Mouse (Mus musculus) hindbrain, embryonic 13.5 days (tissue): ENCODE data around the gene Zfp831. TPM values are rescaled to one million over a fixed set of nuclear protein-coding genes. Genes with fewer than 3 reads are reported as not detected.

Experiments used
- ATAC-seq: fragments of 200-750 bp; cut with Nextera tagmentation; 2 replicates; pipeline ENCODE4 v1.8.0; 2017; ENCODE audit warnings: moderate TSS enrichment; ENCODE audit not compliant: low FRiP score
- H3K27ac ChIP-seq: fragments of 300-500 bp; sonication (generic); 2 replicates; pipeline ENCODE4 v1.5.1; 2015; ENCODE audit warnings: inconsistent platforms, mild to moderate bottlenecking, moderate library complexity
- H3K27me3 ChIP-seq: fragments of 300-500 bp; sonication (generic); 2 replicates; pipeline ENCODE4 v1.6.1; 2015; ENCODE audit warnings: mild to moderate bottlenecking, inconsistent platforms
- H3K36me3 ChIP-seq: fragments of 300-500 bp; sonication (generic); 2 replicates; pipeline ENCODE4 v1.6.1; 2015; ENCODE audit warnings: mild to moderate bottlenecking, inconsistent platforms
- H3K4me1 ChIP-seq: fragments of 300-500 bp; sonication (generic); replicated peaks from 2 replicates; pipeline ENCODE4 v1.6.1; 2015; ENCODE audit warnings: inconsistent platforms
- H3K4me2 ChIP-seq: fragments of 300-500 bp; sonication (generic); 2 replicates; pipeline ENCODE4 v1.6.1; 2015; ENCODE audit warnings: inconsistent platforms, mild to moderate bottlenecking, moderate library complexity
- H3K4me3 ChIP-seq: fragments of 300-500 bp; sonication (generic); 2 replicates; pipeline ENCODE4 v1.5.1; 2015; ENCODE audit warnings: mild to moderate bottlenecking, inconsistent platforms
- H3K9ac ChIP-seq: fragments of 300-500 bp; sonication (generic); 2 replicates; pipeline ENCODE4 v1.6.1; 2015; ENCODE audit warnings: mild to moderate bottlenecking, inconsistent platforms
- H3K9me3 ChIP-seq: fragments of 300-500 bp; sonication (generic); 2 replicates; pipeline ENCODE4 v1.6.1; 2016; ENCODE audit warnings: inconsistent platforms
- WGBS: fragments of 180-500 bp; shearing (Covaris S2); methylation state at CpG from one replicate; pipeline ENCODE4 v1.1.7; 2015; 5-methylcytosine and 5-hydroxymethylcytosine counted together
- polyA plus RNA-seq: library from polyadenylated mRNA; unstranded; fragments of >200 nt; fragmentation: Nextera tagmentation; extraction: Ambion mirVana; gene quantifications from 2 replicates; pipeline ENCODE4 v1.2.1, GENCODE M21; 2015

Gene Zfp831
- polyA plus RNA-seq, 1 experiment from 2014 or later = not detected

DNA sequence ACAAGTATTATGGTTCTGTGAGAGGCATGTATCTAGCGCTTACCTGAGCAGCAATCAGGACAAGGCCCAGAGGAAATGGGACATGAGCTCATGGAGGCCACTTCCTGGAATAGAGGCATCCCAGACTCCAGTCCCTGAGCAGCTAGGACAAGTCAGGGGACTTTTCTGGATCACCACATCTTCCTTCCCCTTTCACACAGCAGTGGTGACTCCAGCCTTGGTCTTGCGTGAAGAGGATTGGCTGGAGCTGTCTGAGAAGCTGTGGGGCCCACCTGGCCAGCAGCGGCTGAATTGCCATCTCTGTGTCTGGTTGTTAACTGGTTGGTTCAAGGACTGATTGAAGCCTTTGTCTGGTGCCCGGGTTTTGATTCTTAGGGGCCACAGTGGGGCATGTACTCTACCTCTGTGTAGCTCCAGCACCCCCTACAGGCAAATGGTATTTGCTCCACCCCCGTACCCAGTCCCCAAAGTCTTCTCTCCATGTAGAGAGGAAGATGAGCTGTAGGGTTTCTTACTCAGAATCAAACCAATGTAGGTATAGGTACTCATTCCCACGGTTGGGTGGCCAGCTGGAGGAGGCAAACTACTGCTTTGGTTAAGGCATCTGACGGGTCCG, 15.0 kb downstream of the Zfp831 start:
- Histone ChIP-seq H3K36me3 (no peaks in the 10 kb centered on the region), H3K9me3 (no peaks in the 10 kb centered on the region), H3K27ac (no peak overlapping the region), H3K9ac (no peak overlapping the region), H3K4me3 (no peak overlapping the region), H3K4me1 (0 out of 2 replicates have a peak, but pooled peaks cover 12% of the 10 kb centered on the region), H3K27me3 (no peaks in the 10 kb centered on the region), H3K4me2 (no peak overlapping the region)
- 83% methylated on average over 8 of the region's 8 CpGs for WGBS
- no peak for ATAC-seq

DNA sequence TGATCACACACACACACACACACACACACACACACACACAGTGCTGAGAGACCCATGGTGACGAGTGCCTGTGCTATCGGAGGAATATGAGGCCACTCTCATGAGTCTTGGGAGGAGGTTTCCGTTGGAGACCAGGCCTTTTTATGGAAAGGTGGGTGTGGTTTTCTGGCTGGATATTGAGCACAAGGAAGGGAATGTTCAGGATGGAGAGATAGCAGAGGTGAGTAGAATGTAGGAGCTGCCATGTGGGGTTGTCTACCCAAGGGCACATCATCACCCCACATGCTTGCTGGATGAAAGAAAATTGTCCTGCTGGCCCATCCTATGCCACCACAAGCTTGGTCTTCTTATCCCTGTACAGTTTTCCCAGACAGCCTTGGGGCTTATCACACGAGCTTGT, 16.5 kb downstream of the Zfp831 start:
- ATAC-seq = no peak
- Histone ChIP-seq H3K36me3 (no peaks in the 10 kb centered on the region), H3K4me3 (no peak overlapping the region), H3K4me2 (no peak overlapping the region), H3K27me3 (no peaks in the 10 kb centered on the region), H3K27ac (no peak overlapping the region), H3K9me3 (no peaks in the 10 kb centered on the region), H3K9ac (no peak overlapping the region), H3K4me1 (0 out of 2 replicates have a peak, but pooled peaks cover 3% of the 10 kb centered on the region)
- WGBS = 87% methylated on average over 4 of the region's 4 CpGs

DNA sequence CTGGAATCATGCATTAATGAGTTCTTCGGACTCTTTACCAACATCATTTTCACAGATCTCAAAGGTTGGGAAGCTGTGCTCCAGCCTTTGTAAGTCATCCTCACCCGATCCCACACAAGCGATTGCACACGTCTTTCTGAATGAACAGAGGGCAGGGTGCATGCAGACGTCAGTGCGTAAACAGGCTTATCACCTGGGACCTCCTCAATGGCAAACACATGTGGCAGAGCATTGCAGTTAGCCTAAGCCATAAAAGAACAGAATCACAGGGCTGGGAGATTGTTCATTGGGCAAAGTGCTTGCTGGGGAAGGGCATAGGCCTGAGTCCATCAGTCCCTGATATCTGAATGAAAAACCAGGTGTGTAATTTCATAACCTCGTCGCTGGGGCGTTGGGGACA, 17.0 kb downstream of the Zfp831 start:
- H3K36me3 ChIP-seq = no peaks in the 10 kb centered on the region
- WGBS = 92% methylated on average over 9 of the region's 9 CpGs
- H3K4me3 ChIP-seq = no peak overlapping the region
- no peak overlapping the region for H3K9ac ChIP-seq
- no peaks in the 10 kb centered on the region for H3K9me3 ChIP-seq
- H3K27ac ChIP-seq = no peak overlapping the region
- no peak overlapping the region for H3K4me2 ChIP-seq
- no peaks in the 10 kb centered on the region for H3K27me3 ChIP-seq
- ATAC-seq = no peak
- 0 out of 2 replicates have a peak, but pooled peaks cover 3% of the 10 kb centered on the region for H3K4me1 ChIP-seq

DNA sequence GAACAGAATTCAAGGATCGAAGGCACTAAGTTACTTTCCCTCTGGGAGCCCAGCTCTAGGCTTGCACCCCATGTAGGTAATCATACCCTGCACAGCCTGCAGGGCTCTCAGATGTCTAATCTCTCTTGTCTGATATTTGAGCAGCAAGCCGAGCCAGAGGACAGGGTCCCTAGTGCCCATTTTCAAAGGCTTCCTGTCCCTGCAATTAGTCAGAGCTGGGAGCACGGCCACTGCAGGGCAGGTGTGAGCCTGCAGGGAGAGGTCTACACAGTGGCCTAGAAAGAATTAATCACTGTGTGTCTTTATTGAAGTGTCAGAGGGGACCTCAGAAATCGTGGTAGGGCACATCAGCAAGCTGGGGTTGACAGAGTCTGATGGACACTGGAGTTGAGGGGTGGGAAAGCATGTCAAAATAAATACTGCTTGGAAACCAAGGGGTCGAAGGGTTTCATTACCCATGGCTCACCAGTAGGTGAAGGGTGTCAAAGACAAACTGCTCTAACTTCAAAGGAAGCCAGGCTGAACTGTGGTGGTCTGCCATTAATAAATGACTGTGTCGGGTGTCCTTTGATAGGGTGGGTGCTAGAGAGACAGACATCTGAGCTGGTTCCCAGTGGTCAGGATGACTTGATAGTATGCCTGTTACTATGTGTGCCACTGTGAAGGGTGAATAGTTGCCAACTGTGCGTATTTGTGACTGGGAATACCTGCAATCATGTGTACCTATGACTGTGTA, 18.3 kb downstream of the Zfp831 start:
- H3K9ac ChIP-seq = no peak overlapping the region
- 50% methylated on average over 7 of the region's 7 CpGs for WGBS
- 0 out of 2 replicates have a peak, but pooled peaks cover 3% of the 10 kb centered on the region for H3K4me1 ChIP-seq
- no peak for ATAC-seq
- no peak overlapping the region for H3K4me3 ChIP-seq
- H3K27me3 ChIP-seq = no peaks in the 10 kb centered on the region
- H3K4me2 ChIP-seq = no peak overlapping the region
- no peaks in the 10 kb centered on the region for H3K9me3 ChIP-seq
- H3K27ac ChIP-seq = no peak overlapping the region
- H3K36me3 ChIP-seq = no peaks in the 10 kb centered on the region

DNA sequence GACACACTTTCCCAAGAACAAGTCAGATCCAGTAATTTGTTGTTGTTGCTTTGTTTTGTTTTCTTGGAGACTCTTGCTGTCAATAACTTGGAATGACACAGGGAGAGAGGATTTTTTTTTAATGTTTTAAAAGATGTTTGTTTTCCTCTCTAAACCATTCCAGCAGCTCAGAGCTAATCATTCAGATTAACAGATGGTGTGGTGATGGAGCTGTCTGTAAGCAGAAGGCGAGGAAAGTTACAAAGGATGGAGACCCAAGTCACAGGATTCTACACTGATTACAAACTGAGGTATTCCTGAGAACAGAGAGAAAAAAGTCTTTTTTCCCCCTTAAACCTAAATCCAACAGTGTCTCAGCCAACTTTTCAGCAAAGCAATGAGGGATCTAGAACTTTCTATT, 19.3 kb downstream of the Zfp831 start:
- Histone ChIP-seq H3K4me1 (0 out of 2 replicates have a peak, but pooled peaks cover 3% of the 10 kb centered on the region), H3K27ac (no peak overlapping the region), H3K4me3 (no peak overlapping the region), H3K27me3 (no peaks in the 10 kb centered on the region), H3K4me2 (no peak overlapping the region), H3K36me3 (no peaks in the 10 kb centered on the region), H3K9ac (no peak overlapping the region), H3K9me3 (no peaks in the 10 kb centered on the region)
- 93% methylated on average over 1 of the region's 1 CpGs for WGBS
- ATAC-seq = no peak

DNA sequence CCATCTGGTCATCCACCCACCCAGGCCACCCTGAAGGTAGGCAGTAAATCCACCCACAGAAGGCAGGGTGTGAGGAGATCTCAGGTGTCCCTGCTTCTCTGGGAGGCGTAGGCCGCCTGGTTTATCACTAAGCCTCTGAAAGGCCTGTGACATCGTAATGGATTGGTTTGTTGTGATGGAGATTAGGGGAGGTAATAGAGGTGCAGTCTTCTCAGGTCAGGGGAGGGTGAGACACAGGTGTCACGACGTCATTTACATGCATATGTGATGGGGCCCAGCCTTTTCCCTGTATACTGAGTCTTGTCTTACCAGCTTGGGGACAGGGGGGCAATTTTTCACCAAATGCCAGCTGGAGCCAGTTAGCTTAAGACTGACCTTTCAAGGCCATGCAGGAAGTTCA, 22.1 kb downstream of the Zfp831 start:
- Histone ChIP-seq H3K27me3 (peaks cover 3% of the 10 kb centered on the region; the same call in 1 of the 2 replicates), H3K9me3 (no peaks in the 10 kb centered on the region), H3K4me1 (0 out of 2 replicates have a peak, but pooled peaks cover 3% of the 10 kb centered on the region), H3K4me3 (no peak overlapping the region), H3K36me3 (no peaks in the 10 kb centered on the region), H3K9ac (no peak overlapping the region), H3K4me2 (no peak overlapping the region), H3K27ac (no peak overlapping the region)
- 41% methylated on average over 5 of the region's 5 CpGs for WGBS
- no peak for ATAC-seq

DNA sequence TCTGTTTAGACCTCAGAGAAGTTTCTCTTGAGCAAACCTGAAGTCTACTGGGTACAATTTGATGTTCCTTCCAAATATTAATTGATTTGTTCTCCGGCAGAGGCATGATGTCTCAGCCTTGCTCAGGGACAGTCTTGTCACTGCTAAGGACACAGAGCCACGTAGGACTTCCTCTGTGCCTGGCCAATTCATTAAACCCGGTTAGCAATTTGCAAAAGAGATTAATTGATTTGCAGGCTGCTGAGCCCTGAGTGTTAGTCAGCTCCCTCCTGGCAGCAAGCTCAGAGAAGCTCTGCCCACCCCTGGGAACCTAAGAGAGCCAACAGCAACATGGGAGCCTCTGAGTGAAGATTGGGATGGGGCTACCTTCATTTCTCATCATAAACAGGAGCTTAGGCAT, 25.5 kb downstream of the Zfp831 start:
- Histone ChIP-seq H3K4me2 (no peak overlapping the region), H3K27ac (no peak overlapping the region), H3K4me3 (no peak overlapping the region), H3K36me3 (no peaks in the 10 kb centered on the region), H3K4me1 (peaks cover 18% of the 10 kb centered on the region), H3K9me3 (no peaks in the 10 kb centered on the region), H3K27me3 (peaks cover 19% of the 10 kb centered on the region), H3K9ac (no peak overlapping the region)
- 52% methylated on average over 3 of the region's 3 CpGs for WGBS
- ATAC-seq = no peak

DNA sequence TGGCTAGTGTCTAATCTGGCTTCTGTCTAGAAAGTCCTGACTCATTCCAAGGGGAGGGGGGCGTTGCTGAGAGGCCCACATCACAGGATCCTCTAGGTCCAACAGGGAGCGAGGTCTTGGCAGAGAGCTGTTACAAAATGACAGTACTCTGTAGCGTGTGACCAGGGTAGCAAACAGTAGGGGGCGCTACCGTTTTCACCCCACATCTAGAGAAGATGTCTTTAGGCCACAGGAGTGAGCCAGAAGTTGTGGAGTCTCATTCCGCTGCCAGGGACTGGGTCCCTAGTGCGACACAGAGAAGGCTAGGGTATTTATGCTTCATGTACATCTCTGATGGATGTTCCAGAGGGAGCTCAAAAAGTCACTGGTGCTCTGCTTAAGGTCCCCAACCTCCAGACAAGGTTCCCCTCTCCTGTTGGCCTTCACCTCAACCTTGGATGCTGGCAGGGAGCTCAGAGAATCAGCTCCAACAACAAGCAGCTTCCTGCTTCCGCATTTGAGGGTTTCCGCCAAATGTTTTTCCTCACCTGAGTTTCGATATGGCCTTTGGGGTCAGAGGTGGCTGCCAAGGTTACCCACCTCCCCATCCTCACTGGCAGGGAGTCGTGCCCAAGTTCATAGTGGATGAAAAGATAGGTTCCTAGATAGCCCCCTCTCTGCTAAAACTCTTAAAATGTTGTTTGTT, 29.3 kb downstream of the Zfp831 start:
- H3K36me3 ChIP-seq = no peaks in the 10 kb centered on the region
- H3K27ac ChIP-seq = no peak overlapping the region
- no peaks in the 10 kb centered on the region for H3K9me3 ChIP-seq
- no peak overlapping the region for H3K4me3 ChIP-seq
- WGBS = 33% methylated on average over 11 of the region's 11 CpGs
- peaks cover 19% of the 10 kb centered on the region for H3K27me3 ChIP-seq
- H3K4me2 ChIP-seq = peak overlapping the region; percentile 85
- H3K9ac ChIP-seq = 0 out of 2 replicates have a peak overlapping the region, but pooled peaks have one; percentile 73
- no peak for ATAC-seq
- H3K4me1 ChIP-seq = peaks cover 22% of the 10 kb centered on the region

DNA sequence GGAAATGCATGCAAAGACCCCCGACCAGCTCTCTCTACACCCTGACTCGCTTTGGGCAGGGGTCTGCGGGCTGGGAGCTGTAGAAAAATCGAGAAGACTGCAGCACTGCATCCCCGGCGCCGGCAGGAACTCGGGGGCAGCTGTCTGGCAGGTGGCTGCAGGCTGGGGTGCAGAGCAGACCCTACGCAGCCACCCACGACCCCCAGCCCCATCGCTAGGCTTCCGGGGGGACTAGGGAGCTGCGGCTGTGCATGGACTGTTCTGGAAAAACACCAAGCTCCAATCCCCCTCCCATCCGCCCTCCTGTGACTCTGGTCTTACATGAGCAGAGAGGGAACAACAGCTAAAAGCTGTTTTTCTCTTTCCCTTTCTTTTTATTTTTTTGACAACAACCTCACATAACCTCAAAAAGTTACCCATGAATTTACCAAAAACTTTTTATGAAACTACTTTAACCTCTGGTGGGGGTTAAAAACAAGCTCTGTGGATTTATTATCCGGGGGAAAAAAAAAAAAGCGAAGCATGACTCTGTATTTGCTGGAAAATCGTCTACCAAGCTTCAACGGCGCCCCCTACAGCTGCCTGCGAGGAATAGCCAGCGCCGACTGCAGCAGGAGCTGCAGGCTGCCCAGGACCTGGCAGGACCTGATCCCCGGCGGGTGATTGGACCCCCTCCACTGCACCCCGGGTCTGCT, 30.4 kb downstream of the Zfp831 start:
- Histone ChIP-seq H3K9me3 (no peaks in the 10 kb centered on the region), H3K4me1 (peaks cover 22% of the 10 kb centered on the region), H3K27ac (peak overlapping the region; percentile 76), H3K27me3 (peaks cover 19% of the 10 kb centered on the region), H3K9ac (peak overlapping the region; percentile 75), H3K4me2 (peak overlapping the region; percentile 85), H3K4me3 (peak overlapping the region; percentile 46), H3K36me3 (no peaks in the 10 kb centered on the region)
- under 1% methylated on average over 25 of the region's 25 CpGs for WGBS
- peak; percentile 89 for ATAC-seq

DNA sequence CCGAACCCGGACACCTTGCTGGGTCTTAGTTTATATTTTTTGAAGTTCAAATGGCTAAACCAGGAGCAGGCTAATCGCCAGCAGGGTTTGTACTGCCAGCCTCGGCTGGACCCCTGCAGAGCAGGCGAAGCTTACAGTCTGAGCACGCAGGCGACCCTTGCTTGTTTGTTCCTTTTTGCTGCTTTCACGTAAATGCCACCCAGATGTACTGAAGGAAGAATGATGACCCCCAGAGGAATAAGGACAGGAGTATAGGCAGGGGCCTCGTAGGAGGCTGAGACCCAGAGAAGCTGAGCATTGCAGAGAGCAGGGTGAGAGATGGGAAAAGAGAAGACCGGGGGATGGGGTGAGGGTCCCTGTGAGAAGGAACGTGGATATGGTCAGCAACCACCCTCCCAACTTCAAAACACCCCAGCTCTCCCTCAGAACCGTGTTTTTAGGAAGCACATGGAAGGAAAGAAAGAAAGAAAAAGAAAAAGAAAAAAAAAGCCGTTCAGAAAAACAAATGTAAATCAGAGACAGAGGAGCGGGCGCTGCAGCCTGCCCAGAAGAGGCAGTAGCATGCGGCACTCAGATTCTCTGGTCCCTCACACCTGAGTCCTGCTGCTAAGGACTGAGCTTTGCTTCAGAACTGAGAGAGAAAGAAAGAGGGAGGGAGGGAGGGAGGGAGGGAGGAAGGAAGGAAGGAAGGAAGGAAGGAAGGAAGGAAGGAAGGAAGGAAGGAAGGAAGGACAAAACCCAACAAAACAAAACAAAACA, 31.1 kb downstream of the Zfp831 start:
- under 1% methylated on average over 16 of the region's 16 CpGs for WGBS
- Histone ChIP-seq H3K4me3 (peak overlapping the region; percentile 46), H3K27me3 (peaks cover 19% of the 10 kb centered on the region), H3K27ac (peak overlapping the region; percentile 62), H3K4me2 (peak overlapping the region; percentile 85), H3K9me3 (no peaks in the 10 kb centered on the region), H3K36me3 (no peaks in the 10 kb centered on the region), H3K9ac (peak overlapping the region; percentile 75), H3K4me1 (peaks cover 22% of the 10 kb centered on the region)
- peak; percentile 70 for ATAC-seq

DNA sequence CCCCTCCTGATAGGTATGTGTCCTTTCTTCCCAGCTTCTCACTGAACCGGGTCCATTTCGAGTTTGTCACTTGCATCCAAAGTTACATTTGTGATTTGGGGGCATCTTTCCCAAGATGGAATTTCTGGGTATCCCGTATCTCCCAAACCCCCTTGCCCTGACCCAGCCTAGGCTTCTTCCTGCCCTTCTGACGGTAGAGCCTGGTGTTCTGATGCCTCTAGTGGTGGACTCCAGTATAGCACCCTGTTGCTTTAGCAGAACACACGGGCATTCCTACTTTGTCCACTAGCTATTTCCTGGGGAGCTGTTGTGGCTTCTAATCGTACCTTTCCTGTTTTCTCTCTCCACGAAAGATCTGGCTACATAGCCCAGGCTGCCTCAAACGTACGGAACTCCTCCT, 32.3 kb downstream of the Zfp831 start:
- 20% methylated on average over 9 of the region's 9 CpGs for WGBS
- H3K4me2 ChIP-seq = no peak overlapping the region
- no peaks in the 10 kb centered on the region for H3K9me3 ChIP-seq
- no peak overlapping the region for H3K9ac ChIP-seq
- H3K36me3 ChIP-seq = no peaks in the 10 kb centered on the region
- no peak overlapping the region for H3K4me3 ChIP-seq
- H3K4me1 ChIP-seq = peaks cover 22% of the 10 kb centered on the region
- ATAC-seq = no peak
- peaks cover 16% of the 10 kb centered on the region for H3K27me3 ChIP-seq
- no peak overlapping the region for H3K27ac ChIP-seq
